Mouse (Mus musculus) limb, embryonic 14.5 days (tissue): ENCODE results near the gene Apol6. TPM values are rescaled to one million over a fixed set of nuclear protein-coding genes. Genes with fewer than 3 reads are reported as not detected.

Experiments used
- ATAC-seq: fragments of 200-750 bp; cut with Nextera tagmentation; 2 replicates; pipeline ENCODE4 v1.8.0; 2017; ENCODE audit warnings: low read depth, moderate number of reproducible peaks, moderate TSS enrichment; ENCODE audit not compliant: low FRiP score
- DNase-seq: peaks from one replicate; pipeline ENCODE4 v3.0.0-alpha.2; 2015; ENCODE audit warnings: low spot score
- H3K27ac ChIP-seq: fragments of 300-500 bp; sonication (generic); replicated peaks from 2 replicates; pipeline ENCODE4 v1.5.1; 2014; ENCODE audit warnings: low read depth, mild to moderate bottlenecking, low read length, moderate library complexity, mixed read lengths
- H3K27me3 ChIP-seq: fragments of 300-500 bp; sonication (generic); 2 replicates; pipeline ENCODE4 v1.6.1; 2014; ENCODE audit warnings: low read length, mixed read lengths; ENCODE audit not compliant: control insufficient read depth, insufficient read depth
- H3K36me3 ChIP-seq: fragments of 300-500 bp; sonication (generic); 2 replicates; pipeline ENCODE4 v1.6.1; 2014; ENCODE audit warnings: mild to moderate bottlenecking, low read length, moderate library complexity, mixed read lengths; ENCODE audit not compliant: control insufficient read depth, insufficient read depth
- H3K4me1 ChIP-seq: fragments of 300-500 bp; sonication (generic); 2 replicates; pipeline ENCODE4 v1.6.1; 2014; ENCODE audit warnings: antibody characterized with exemption, low read length, mixed read lengths; ENCODE audit not compliant: control insufficient read depth, insufficient read depth
- H3K4me2 ChIP-seq: fragments of 300-500 bp; sonication (generic); replicated peaks from 2 replicates; pipeline ENCODE4 v1.6.1; 2014; ENCODE audit warnings: low read depth, mild to moderate bottlenecking, low read length, moderate library complexity; ENCODE audit not compliant: severe bottlenecking
- H3K4me3 ChIP-seq: fragments of 300-500 bp; sonication (generic); replicated peaks from 2 replicates; pipeline ENCODE4 v1.5.1; 2014; ENCODE audit warnings: low read length
- H3K9ac ChIP-seq: fragments of 300-500 bp; sonication (generic); 2 replicates; pipeline ENCODE4 v1.6.1; 2014; ENCODE audit warnings: mild to moderate bottlenecking, low read depth, low read length, moderate library complexity; ENCODE audit not compliant: severe bottlenecking
- H3K9me3 ChIP-seq: fragments of 300-500 bp; sonication (generic); 2 replicates; pipeline ENCODE4 v1.6.1; 2016; ENCODE audit warnings: low read length; ENCODE audit not compliant: control insufficient read depth
- POLR2A ChIP-seq: fragments of 200-500 bp; IDR thresholded peaks from 2 replicates; pipeline ENCODE4 v1.8.0; 2012; ENCODE audit warnings: inconsistent platforms, mild to moderate bottlenecking, moderate library complexity, borderline replicate concordance; ENCODE audit not compliant: insufficient read depth, insufficient read length; ENCODE audit errors: extremely low read depth
- WGBS: fragments of 180-500 bp; shearing (Covaris S2); extraction: QIAGEN DNeasy Blood & Tissue Kit; methylation state at CpG from one replicate; pipeline ENCODE4 v1.1.7; 2014; 5-methylcytosine and 5-hydroxymethylcytosine counted together
- polyA plus RNA-seq, 2 experiments: library from polyadenylated mRNA; depleted of rRNA in 1 of 2; stranded (reverse) in 1 of 2; unstranded in 1 of 2; fragments of >200 nt; fragmentation: Nextera tagmentation in 1 of 2; extraction: Ambion mirVana in 1 of 2; gene quantifications; 2 replicates each; pipeline versions ENCODE4 v1.2.1 to v1.2.3; 2012 to 2014

Apol6 gene
- polyA plus RNA-seq, 2 experiments: 0.49 TPM; not detected in 1

- no peak overlapping the region for H3K27ac ChIP-seq
- ATAC-seq: no peak
- 64% methylated on average over 5 of the region's 5 CpGs for WGBS
Measured at GRCm38 (mm10) chr15:77022401-77022957, 22.1 kb upstream of the Apol6 start.

GRCm38 (mm10) chr15:77025884-77026583 lies 18.5 kb upstream of the Apol6 start:
- no peak for ATAC-seq
- no peaks in the 10 kb centered on the region for H3K36me3 ChIP-seq
- DNase-seq: no peak
- no peak for TF ChIP-seq POLR2A
- no peaks in the 10 kb centered on the region for H3K27me3 ChIP-seq
- H3K4me1 ChIP-seq: peaks cover 8% of the 10 kb centered on the region; the same call in 1 of the 2 replicates
- no peak overlapping the region for H3K27ac ChIP-seq
- H3K4me3 ChIP-seq: no peak overlapping the region
- H3K9me3 ChIP-seq: no peaks in the 10 kb centered on the region
- WGBS: 74% methylated on average over 5 of the region's 5 CpGs
- H3K4me2 ChIP-seq: no peak overlapping the region
- H3K9ac ChIP-seq: no peak overlapping the region

More at GRCm38 (mm10) chr15:77022401-77022957, 22.1 kb upstream of the Apol6 start:
- Histone ChIP-seq H3K9me3 (no peaks in the 10 kb centered on the region), H3K9ac (no peak overlapping the region), H3K4me3 (no peak overlapping the region), H3K4me2 (no peak overlapping the region), H3K36me3 (no peaks in the 10 kb centered on the region), H3K27me3 (no peaks in the 10 kb centered on the region), H3K4me1 (peaks cover under 1% of the 10 kb centered on the region; the same call in 1 of the 2 replicates)
- DNase-seq: no peak
- no peak for TF ChIP-seq POLR2A

DNA sequence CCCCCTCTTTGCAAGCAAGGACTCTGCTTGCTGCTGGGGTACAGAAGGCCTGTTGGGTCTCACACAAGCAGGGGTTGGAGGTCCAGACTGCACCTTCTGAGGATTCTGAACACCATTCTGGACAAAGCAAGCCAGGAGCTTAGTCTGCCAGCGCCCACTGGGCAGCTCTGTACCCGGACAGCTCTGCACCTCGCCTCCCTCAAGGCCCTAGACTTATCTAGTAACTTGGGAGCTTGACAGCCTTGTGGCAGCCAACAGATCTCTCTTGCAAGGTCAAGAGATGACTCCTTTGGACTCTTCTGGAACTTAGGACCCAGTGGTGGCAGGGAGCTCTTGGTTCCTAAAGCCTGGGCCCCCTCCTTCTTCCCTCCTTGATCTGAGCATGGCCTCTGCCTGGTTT lies 17.4 kb upstream of the Apol6 start:
- ATAC-seq: no peak

GRCm38 (mm10) chr15:77027675-77028074 lies 16.9 kb upstream of the Apol6 start:
- H3K4me1 ChIP-seq: peaks cover 14% of the 10 kb centered on the region
- H3K36me3 ChIP-seq: no peaks in the 10 kb centered on the region
- DNase-seq: no peak
- H3K27me3 ChIP-seq: no peaks in the 10 kb centered on the region
- WGBS: 60% methylated on average over 6 of the region's 6 CpGs
- H3K4me3 ChIP-seq: no peak overlapping the region
- H3K9me3 ChIP-seq: no peaks in the 10 kb centered on the region
- H3K9ac ChIP-seq: no peak overlapping the region
- no peak for TF ChIP-seq POLR2A
- H3K27ac ChIP-seq: no peak overlapping the region
- ATAC-seq: no peak
- H3K4me2 ChIP-seq: no peak overlapping the region

More for the DNA sequence above, 17.4 kb upstream of the Apol6 start:
- Histone ChIP-seq H3K27me3 (no peaks in the 10 kb centered on the region), H3K4me1 (peaks cover 14% of the 10 kb centered on the region), H3K36me3 (no peaks in the 10 kb centered on the region), H3K4me2 (no peak overlapping the region), H3K9me3 (no peaks in the 10 kb centered on the region), H3K27ac (no peak overlapping the region; the same call in 1 of the 2 replicates), H3K9ac (no peak overlapping the region), H3K4me3 (no peak overlapping the region)
- 84% methylated on average over 3 of the region's 3 CpGs for WGBS
- DNase-seq: no peak
- TF ChIP-seq POLR2A: no peak

GRCm38 (mm10) chr15:77029331-77029991 lies 15.1 kb upstream of the Apol6 start:
- Histone ChIP-seq H3K4me3 (no peak overlapping the region), H3K9me3 (no peaks in the 10 kb centered on the region), H3K9ac (no peak overlapping the region; the same call in 1 of the 2 replicates), H3K4me2 (no peak overlapping the region; the same call in 1 of the 2 replicates), H3K27ac (0 out of 2 replicates have a peak overlapping the region, but pooled peaks have one; percentile 16), H3K27me3 (no peaks in the 10 kb centered on the region), H3K36me3 (no peaks in the 10 kb centered on the region), H3K4me1 (peaks cover 14% of the 10 kb centered on the region)
- 20% methylated on average over 7 of the region's 7 CpGs for WGBS
- DNase-seq: peak; percentile 98
- ATAC-seq: peak; percentile 84
- 0 out of 2 replicates have a peak, but pooled peaks have one; percentile 18 for TF ChIP-seq POLR2A
